ENCODE assay signal across 14 mouse cellular contexts in the genomic region with DNA sequence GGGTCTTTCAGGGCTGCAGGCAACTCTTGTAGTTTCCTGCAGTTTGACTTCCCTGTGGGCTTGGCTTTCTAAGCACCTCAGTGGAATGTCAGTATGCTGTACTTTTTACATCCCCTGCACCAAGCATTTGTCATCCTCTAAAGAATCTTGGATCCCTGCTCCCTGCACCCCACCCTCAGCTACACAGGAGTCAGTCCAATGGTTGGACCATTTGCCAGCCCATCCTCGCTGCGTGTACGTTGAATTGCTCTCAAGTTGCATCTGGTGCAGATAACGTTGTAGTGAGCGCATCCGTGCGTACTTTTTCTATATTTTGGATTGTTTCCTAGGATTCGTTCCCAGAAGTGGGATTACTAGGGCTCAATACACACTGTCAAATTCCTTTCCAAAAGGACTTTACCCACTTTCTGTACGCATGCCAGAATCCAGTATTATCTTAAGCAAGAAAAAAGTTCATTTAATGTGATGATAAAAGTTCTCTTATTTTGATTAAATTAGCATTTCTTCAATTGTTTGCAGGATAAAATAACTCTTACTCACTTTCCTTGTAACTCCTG.
"Had no signal": no experiment of that assay in that cellular context is flagged by ENCODE, and none has a peak within 500 bp of the region (broad histone marks: within the 10 kb centered on the region; RNA-seq: fewer than 3 reads in every experiment).

No protein-coding gene starts in this region.

- H3K4me2 ChIP-seq: limb, embryonic 12.5 days; liver, embryonic 13.5 days; lung, embryonic 15.5 days; midbrain, embryonic 11.5 days; midbrain, embryonic 15.5 days had no signal

- DNase-seq: kidney, adult 18-20 months; kidney, postnatal 10 days; liver, embryonic 13.5 days; liver, postnatal 0 days; lung, postnatal 14 days; right cerebral cortex, postnatal 25 days; thymus, adult 18-20 months; thymus, postnatal 14 days had no signal

- H3K9me3 ChIP-seq: limb, embryonic 12.5 days; liver, embryonic 13.5 days; lung, embryonic 15.5 days; megakaryocyte, embryonic 14.5 days; midbrain, embryonic 15.5 days had no signal

- H3K36me3 ChIP-seq: limb, embryonic 12.5 days; liver, embryonic 13.5 days; lung, embryonic 15.5 days; midbrain, embryonic 15.5 days had no signal

- H3K4me3 ChIP-seq: limb, embryonic 12.5 days; liver, embryonic 13.5 days; lung, embryonic 15.5 days; megakaryocyte, embryonic 14.5 days; midbrain, embryonic 15.5 days had no signal

- H3K27me3 ChIP-seq: limb, embryonic 12.5 days; liver, embryonic 13.5 days; lung, embryonic 15.5 days; megakaryocyte, embryonic 14.5 days; midbrain, embryonic 15.5 days had no signal

- ATAC-seq: liver, postnatal 0 days; midbrain, embryonic 15.5 days had no signal

- H3K27ac ChIP-seq: limb, embryonic 12.5 days; liver, embryonic 13.5 days; lung, embryonic 15.5 days; macrophage; midbrain, embryonic 15.5 days had no signal

- H3K9ac ChIP-seq: limb, embryonic 12.5 days; liver, embryonic 13.5 days; liver, postnatal 0 days; lung, embryonic 15.5 days; midbrain, embryonic 15.5 days had no signal

- H3K4me1 ChIP-seq: limb, embryonic 12.5 days; liver, embryonic 13.5 days; lung, embryonic 15.5 days; megakaryocyte, embryonic 14.5 days had no signal
